Mouse (Mus musculus) left cerebral cortex, adult 9 months (tissue): ENCODE results near the gene Aqp9.

Source experiments
- DNase-seq, 2 experiments: peaks; one replicate each; pipeline ENCODE4 v3.0.0; 2022; ENCODE audit warnings: low spot score in 2 of 2

Gene Aqp9

GRCm38 (mm10) chr9:71168511-71168910 is at the start of gene Aqp9:
TSS of gene Aqp9 (minus strand) at chr9:71168682.
- no peak for DNase-seq

DNA sequence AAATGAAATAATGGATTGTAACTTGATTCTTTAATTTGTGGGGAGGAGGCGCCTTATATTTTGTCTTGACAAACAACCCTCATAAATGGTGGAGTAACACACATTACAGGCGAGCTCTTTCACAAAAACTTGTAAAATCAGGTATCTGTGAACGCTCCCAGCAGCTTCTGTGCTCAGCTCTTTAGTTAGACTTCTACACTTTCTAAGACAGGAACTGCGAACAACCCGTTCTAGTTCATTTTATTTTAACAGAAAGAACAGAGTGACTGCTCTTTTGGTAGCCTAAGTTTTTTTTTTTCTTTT is 49.3 kb upstream of the Aqp9 start:
- DNase-seq = no peak

DNA sequence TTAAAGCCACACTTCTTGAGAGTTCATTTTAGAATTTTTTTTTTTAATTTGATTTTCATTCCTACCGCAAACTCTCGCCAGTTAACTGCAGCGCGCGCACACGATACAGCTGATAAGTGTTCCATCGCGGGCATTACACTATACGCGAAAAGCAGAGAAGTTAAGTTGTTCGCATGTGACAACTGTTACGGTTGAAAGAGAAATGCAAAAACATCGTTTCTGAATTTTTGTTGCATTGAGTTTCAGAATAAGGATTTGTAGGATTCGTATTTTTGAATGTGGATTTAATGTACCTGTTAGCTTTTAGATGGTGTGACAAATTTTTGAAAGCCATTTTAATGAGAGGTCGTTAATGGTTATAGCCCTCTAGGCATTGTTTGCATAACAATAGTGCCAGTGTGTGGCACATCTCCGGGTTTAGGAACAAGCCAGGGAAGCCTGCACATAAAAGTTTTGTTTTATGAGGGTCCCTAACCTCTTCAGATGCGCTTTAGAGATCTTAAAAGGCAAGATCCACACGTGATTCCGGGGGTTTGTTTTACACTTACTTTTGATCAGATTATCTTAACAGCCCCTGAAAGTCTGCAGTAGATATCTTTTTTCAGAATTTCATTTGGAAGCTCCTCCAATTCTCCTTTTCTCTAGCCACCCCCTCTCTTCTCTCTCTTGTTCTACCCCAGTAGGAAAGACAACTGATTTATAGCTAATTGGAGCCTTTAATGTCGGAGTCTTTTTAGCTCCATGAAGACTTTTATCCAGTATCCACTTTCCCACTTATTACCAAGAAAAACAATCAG is 48.7 kb upstream of the Aqp9 start:
- no peak for DNase-seq

DNA sequence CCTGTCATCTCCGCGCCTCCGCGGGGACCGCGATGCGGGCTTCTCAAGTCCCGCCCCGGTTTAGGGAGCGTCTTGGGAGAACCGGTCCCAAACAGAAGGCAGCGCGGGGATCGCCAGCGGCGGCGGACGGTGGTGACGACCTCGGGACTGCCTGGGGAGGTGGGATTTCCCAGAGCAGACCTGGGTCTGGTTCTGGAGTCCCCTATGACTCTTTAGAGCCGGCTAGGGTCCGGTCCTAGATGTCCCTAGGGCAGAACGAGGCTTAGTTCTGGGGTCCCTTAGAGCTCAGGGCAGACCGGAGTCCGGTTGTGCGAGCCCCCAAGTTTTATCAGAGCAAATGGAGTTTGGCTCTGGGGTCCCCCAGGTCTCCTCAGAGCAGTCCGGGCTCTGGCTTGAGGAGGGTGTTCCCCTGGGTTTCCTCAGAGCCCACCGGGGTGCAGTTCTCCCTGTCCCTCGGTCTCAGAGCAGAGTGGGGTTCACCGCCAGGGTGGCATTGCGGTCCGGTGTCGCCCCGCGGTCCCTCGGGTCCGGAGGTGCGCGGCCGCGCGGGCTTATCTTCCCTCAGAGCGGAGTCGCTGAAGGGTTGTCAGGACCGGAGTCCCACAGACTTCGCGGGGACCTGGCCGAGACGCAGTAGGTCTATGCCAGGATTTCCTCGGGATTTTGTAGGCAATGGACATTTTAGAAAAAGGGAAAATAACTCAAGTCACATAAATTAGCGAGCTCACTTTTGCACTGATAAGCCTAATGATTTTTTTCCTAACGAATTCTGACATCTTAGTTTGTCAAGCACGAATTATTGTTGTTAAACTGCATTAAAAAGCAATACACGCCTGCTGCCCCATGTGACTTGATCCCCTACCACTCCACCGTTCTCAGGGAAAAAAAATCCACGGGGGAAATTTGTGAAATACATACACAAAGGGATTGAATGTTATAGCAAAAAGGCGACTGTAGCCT is 47.8 kb upstream of the Aqp9 start:
- no peak for DNase-seq

GRCm38 (mm10) chr9:71215248-71216035 is 47.0 kb upstream of the Aqp9 start, which contains the start of gene Aldh1a2:
TSS of gene Aldh1a2 (plus strand) at chr9:71215789.
- no peak for DNase-seq

DNA sequence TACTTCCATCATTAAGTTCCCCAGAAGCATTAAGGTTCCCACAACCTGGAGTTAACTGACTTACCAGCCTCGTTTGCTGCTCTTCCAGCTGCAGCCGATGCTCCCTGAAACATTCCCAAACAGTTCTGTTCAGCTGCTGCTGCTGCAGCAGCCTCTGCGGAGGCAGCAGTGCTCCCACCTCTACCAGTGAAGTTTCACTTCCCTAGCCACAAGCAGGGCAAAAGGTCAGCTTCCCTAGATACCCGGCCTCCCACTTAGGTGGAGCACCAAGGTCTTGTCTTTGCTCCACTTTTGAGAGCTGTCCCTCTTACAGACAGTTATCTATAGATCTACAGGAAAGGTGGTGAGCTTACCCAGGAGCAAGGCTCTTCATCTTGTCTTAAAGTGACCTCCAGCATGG is 45.2 kb upstream of the Aqp9 start:
- no peak for DNase-seq

GRCm38 (mm10) chr9:71210870-71211269 is 42.4 kb upstream of the Aqp9 start:
- peak in 1 of 2 experiments; percentile 35 for DNase-seq

- DNase-seq = no peak
Observed at GRCm38 (mm10) chr9:71209299-71209698, 40.8 kb upstream of the Aqp9 start.

DNA sequence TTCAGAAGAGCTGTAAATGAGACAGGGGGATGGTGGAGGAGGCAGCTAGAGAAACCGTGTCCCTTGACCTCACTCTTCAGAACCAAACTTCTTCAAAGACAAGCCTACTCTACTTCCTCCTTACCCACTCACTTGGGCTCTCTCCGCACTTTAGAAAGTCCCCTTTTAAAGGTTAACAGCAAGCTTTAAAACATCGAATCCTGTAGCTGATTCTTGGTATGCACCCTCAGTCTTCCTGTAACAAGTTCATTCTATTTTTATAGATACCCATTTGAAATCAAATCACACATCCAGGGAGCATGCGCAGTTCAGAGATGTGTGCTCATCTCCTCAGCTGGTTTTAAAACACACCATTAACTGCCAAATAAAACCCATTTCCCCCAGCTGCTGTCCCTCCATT is 33.8 kb upstream of the Aqp9 start:
- DNase-seq = no peak

DNA sequence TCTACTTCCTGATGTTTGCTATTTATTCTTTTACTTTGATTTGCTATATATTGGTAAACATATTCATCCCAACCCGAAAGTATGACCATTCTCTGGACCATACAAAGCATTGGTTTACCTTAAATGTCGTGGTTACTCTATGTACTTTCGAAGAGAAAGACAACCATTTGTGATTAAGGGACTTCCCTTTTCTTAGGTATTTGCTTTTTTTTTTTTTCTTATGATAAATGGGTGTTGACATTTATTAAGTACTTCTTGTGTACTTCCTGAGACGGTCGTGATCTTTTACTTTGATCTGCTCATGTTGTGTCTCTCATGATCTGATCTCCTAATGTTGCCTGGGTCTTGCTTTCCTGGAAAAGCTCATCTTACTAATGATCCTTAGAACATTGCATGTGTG is 30.3 kb upstream of the Aqp9 start:
- DNase-seq = no peak

- peak in 1 of 2 experiments; percentile 59 for DNase-seq
Observed at GRCm38 (mm10) chr9:71188647-71189415, 20.3 kb upstream of the Aqp9 start.

GRCm38 (mm10) chr9:71187396-71187795 is 18.9 kb upstream of the Aqp9 start:
- no peak for DNase-seq

DNA sequence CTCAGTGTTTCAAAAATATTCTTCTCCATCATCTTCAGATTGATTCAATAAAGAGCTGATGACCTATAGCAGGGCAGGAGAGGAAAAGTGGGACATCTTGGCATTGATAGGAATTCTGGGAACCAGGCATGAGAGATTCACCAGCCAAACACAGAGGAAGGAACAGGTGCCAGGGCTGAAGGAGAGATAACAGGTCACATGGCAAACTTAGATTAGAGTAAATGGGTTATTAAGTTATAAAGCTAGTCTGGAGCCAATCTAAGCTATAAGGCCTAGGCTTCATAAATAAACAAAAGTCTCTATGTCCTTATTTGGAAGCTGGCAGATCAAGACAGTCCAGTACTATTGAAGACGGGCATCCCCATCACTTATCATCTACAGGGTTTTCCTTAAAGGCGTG is 17.3 kb upstream of the Aqp9 start:
- no peak for DNase-seq

- no peak for DNase-seq
Observed at GRCm38 (mm10) chr9:71185285-71185684, 16.8 kb upstream of the Aqp9 start.

DNA sequence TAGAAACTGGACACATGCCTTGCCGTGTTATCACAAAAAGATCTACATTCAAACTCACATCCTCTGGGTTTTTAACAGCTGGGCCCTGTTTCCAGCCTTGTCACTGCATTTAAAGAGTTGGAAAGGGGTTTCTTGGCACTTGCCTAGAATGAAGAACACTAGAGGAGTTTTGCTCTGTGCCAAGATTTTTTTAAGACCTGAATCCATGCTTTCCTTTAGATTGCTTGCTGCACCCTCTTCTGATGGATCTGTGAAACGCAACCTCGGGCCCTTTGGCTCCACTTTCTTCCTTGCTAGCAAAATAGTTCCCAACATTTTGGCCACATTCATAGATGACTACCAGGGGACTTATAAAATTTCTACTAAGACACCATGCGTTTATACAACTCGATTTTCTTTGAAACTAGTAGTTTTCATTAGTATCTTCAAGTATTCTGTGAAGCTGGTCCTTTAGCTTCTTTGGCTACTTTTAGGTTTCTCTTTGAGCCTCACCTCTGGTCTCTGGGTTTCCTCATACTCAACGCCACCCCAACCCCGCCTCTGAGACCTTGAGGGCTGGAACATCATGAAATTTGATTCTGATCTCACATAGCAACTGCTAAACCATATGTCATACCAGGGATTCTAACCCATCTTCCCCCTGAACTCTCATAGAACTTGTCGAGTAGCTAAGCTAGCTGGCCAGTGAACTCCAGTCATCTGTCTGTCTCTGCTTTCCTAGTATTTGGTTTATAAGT is 11.7 kb upstream of the Aqp9 start:
- DNase-seq = peak in 1 of 2 experiments; percentile 13

DNA sequence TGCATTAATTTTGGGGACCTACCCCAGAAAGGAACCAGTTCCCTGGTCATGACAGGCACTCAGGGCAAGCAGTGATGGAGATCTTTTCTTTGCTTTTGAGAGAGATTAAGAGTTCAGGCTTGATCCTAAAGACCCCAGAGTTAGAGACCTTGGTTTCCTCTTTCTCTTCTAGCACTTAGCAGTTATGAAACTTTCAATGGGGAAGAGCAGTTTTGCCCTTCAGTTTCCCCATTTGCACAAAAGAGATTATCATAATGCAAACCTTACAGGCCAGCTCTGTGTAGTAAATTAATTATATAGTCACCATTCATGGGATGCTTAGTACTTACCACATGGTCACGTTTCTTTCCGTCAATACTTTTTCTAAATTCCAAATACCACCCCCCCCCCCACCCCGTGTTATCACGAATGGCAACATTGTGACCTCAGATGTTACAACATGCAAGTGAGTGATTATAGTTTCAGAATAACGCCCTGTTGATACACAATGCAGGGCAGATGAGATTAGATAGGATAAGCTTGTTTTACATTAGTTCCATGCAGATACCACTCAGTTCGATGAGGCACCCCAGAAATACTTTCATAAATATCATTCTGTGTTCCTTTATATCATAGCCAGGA is 10.9 kb upstream of the Aqp9 start:
- DNase-seq = no peak

- no peak for DNase-seq
Observed at GRCm38 (mm10) chr9:71175686-71176085, 7.2 kb upstream of the Aqp9 start.

DNA sequence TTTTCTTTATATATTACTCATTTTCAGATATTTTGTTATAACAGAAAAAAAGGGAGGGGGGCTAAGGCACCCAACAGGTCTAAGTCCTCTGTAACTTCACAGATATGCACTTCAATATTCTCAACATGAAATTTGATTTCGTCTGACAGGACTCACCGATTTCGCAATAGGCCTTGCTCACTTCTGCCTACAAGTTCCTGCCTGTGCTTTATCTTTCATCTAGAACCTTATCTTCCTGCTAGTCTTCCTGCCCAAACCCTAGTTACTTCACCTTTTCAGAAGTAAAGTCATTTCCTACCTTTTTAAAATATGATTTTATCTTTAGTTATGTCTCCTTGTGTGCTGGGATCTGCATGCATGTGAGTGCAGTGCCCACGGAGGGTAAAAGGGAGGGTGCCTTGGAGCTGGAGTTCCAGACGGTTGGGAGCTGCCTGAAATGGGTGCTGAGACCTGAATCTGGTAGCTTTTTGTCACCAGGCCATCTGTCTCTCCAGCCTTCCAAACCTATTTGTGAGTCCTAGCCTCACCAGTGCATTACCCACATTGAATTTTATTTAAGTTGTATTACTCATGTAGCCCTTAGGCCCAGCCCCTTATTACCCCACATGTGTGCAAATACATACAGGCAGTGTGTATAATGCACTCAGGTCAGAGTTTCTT is 6.0 kb upstream of the Aqp9 start:
- no peak for DNase-seq

DNA sequence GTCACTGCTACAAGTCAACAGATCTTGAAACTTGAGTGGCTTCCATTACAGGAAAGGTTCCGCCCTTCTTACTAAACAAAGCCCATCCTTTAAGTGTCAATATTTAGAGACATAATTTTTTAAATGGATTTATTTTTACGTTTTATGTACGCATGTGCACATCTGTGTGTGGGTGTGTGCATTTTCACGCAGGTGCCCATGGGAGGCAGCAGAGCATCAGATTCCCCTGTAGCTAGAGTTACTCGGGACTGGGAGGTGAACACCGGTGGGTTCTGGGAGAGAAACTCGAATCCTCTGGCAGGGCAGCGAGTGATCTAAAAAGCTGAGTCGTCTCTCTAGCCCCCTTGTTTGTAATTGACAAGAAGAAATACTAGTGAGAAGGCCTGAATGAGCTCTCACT is 5.1 kb upstream of the Aqp9 start:
- no peak for DNase-seq
